Mouse (Mus musculus) c-Kit-positive CD71-negative TER-119-negative erythroid progenitor cells, embryonic 14.5 days (primary cell): ENCODE measurements around the gene AI464131.

Experiments
- DNase-seq: peaks from one replicate; pipeline ENCODE4 v3.0.0-alpha.2; 2013; ENCODE audit warnings: low read depth

The AI464131 gene

DNA sequence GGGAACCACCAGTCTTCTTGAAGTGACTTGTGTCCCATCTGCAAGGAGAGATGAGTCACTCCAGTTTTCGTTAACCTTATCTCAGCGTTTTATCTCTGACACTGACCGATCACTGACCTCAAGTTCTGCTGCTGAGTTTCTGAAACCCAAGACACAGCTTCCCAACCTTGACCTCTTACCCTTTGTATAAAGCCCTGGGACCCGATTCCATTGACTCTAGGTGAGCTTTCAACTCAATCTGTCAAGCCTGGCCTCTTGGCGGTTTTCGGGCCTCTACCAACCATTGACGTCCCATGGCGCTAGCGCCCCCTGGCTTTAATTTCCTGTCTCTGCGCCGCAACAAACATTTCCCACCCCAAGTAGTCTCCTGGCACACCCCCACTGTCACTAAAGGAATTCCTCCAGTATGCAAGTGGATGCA is 2.3 kb upstream of the AI464131 start:
- DNase-seq, result no peak

DNA sequence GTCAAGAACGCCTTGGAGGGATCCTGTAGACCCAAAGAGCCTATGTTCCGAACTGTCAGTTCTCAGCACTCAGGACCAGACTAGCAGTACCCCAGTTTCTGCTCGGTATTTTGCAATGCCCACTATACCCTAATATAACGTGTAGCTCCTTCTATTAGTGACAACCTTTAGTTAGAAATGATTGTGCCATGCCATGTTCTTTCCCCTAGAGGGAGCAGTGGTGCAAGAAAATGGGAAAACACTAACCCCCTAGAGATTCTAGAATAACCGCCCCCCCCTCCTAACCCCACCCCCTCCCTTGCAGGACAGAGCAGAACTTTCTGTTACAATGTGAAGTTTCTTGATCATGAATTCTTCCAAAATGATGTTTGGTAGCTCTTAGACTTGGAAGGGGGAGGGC is 1.4 kb upstream of the AI464131 start:
- DNase-seq, result no peak

GRCm38 (mm10) chr4:41502171-41502940 is 520 bp downstream of the AI464131 start:
- no peak for DNase-seq

- DNase-seq, result no peak
Observed at GRCm38 (mm10) chr4:41500787-41501186, 2.1 kb downstream of the AI464131 start.

- no peak for DNase-seq
Observed at GRCm38 (mm10) chr4:41499619-41500018, 3.3 kb downstream of the AI464131 start.

GRCm38 (mm10) chr4:41498921-41499391 is 3.9 kb downstream of the AI464131 start:
- no peak for DNase-seq

GRCm38 (mm10) chr4:41497995-41498845 is 4.7 kb downstream of the AI464131 start:
- DNase-seq, result no peak

- no peak for DNase-seq
Observed at GRCm38 (mm10) chr4:41497579-41497978, 5.3 kb downstream of the AI464131 start.

DNA sequence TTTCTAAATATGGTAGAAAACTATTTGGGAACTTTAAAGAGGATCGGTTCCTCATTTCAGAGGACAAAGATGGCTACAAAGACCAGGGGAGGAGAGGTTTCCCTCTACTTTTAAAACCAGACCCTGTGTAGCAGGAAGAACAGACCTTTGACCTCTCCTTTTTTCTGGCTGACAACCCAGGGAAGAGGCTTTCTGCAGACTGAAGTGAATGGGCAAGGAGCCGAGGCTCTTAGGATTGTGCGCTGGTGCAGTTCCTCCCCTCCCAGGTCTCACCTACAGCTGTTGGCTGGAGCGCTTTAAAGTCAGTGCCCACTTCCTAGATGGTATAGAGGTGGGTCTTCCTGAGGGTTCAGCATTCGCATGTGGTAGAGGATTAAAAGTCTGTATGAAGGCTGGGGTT is 5.8 kb downstream of the AI464131 start:
- no peak for DNase-seq

- no peak for DNase-seq
Observed at GRCm38 (mm10) chr4:41495850-41496249, 7.0 kb downstream of the AI464131 start.

DNA sequence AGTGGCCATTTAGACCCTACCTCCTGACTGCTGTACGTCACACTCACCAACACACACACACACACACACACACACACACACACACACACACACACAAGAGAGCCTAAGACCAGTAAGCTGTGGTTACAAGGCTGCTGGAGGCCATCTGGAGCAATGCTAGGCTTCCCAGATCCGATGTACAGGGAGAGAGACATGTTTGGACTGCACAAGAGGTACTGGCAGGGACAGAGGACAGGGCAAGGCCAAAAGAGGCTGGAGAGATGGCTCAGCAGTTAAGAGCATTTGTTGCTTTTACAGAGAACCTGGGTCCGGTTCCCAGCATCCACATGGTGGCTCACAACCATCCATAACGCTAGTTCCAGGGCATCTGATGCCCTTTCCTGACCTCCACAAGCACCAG is 7.8 kb downstream of the AI464131 start:
- DNase-seq, result no peak

DNA sequence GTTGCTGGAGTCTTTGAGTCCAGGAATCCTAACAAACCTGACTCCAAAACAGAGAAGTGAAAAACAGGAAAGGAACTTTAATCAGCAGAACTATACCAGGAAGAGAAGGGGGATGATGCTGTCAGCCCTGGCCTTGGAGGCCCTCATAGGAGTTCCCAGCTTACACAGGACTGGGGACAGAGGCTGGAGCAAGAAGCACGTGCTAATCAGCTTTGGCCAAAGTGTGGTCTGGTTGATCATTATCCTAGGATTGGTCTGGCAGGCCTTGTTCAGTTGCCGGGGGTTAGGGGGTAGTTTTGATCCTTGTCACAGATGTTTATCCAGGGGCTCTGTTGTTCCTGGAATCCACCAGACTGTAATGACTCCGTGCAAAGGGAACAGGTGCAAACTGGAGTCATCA is 8.5 kb downstream of the AI464131 start:
- DNase-seq, result no peak

DNA sequence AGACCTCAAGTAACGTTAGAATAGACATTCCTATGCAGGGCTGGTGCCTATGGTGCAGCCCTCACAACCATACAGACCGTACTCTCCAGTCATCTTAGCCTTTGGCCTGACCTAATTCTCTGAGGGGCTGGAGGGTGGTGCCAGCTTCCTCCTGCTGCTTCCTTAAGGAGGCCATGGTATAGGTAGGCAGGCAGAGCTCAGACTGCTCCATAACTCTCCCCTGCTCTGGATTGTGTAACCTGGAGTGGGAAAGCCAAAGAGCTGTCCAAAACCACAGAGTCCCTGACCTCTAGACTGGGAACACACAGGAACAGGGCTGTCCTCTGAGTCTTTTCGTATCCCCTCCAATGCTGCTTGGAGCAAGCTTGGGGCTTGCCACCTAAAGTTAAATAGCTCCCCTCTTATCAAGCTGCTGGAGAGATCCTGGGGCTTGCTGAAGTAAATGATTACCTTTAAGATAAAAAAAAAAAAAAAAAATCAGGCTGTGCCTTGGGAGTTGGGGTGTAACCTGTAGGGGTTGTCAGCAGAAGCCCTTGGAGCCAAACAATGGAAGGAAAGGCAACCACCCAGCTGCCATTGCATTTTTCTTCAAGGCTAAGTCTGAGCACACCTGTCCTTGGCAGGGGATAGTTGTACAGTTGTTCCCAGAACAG is 9.3 kb downstream of the AI464131 start:
- DNase-seq, result no peak

DNA sequence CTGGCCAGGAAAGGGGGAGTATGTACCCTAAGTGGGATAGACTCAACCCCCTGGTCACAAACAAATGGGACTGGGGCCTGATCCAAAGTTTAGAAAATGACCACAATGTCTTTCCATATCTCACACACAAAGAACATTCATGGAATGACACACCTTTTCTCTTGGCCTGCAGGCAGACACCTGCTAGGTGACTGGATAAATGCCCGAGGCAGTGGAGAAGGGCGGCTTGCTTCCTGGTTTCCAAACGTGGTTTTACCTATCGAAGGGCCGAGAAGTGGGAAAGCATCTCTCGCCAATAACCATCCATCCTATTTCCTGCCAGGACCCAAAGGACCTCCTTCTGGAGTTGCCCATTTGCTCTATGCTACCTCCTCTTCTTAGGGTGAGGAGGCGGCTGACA is 9.9 kb downstream of the AI464131 start:
- no peak for DNase-seq

- DNase-seq, result no peak
Observed at GRCm38 (mm10) chr4:41481601-41482017, 21.3 kb downstream of the AI464131 start.

DNA sequence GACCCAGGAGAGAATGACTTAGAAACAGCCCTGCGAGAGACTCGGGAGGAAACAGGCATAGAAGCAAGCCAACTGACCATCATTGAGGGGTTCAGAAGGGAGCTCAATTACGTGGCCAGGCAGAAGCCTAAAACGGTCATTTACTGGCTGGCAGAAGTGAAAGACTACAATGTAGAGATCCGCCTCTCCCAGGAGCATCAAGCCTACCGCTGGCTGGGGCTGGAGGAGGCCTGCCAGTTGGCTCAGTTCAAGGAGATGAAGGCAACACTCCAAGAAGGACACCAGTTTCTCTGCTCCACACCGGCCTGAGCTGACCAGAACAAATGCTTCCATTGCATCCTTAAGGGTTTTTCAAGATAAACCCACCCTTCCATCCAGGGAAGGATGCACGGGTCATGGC is 22.6 kb downstream of the AI464131 start:
- DNase-seq, result no peak

- no peak for DNase-seq
Observed at GRCm38 (mm10) chr4:41479456-41479804, 23.4 kb downstream of the AI464131 start.

DNA sequence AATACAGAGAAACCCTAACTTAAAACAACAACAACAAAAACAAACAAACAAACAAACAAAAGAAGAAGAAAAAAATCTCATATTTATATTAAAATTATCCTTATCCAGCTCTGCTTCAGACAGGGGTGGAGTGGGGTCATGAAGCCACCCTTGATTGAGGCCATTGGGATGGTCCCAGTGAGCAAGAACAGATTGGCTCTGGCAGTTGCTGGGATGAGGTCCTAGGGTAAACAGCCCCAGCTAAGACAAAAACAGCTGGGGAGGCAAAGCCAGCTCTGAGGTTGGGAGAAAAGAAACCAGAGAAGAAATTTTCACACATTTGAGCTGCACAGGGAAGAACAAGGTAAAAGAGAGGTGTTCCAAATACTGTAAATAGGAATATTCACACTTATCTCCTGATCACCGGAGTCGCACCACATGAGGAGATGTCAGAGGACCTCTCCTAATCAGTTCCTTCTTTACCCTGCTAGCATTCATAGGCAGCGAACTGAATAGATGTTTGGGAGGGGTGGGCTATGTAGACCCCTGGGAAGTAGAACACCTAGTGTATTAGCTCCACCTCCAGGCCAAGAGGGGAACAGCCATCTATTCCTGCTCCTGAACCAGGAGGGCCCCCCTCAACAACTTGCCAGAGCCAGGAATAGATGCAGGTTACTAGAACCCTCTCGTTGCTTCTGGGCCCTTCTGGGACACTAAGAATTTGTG is 24.0 kb downstream of the AI464131 start:
- DNase-seq, result no peak

DNA sequence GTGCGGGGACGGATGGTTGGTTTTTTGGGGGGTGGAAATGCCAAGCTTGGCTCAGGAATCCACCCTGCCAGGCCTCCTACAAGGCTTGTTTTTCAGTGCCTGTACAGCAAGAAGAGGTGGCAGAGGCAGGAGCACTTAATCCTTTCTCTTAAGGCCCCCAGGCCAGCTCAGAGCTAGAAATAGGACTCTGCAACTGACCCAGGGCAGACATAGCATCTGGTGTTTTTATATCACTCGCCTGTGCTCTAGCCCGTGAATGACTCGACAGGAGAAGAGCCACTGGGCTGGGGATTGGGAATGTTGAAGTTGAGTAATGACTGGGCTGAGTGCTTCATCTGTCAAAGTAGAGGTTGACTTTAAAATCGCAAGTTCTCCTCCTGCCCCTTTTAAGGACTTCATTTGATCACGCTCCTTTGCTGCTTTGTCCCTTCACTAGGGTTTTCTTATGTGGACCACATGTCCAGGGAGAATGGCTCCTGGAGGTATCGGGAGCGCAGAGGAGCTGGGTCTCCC is 25.2 kb downstream of the AI464131 start:
- DNase-seq, result no peak

GRCm38 (mm10) chr4:41471384-41471689 is 31.5 kb downstream of the AI464131 start:
- no peak for DNase-seq

DNA sequence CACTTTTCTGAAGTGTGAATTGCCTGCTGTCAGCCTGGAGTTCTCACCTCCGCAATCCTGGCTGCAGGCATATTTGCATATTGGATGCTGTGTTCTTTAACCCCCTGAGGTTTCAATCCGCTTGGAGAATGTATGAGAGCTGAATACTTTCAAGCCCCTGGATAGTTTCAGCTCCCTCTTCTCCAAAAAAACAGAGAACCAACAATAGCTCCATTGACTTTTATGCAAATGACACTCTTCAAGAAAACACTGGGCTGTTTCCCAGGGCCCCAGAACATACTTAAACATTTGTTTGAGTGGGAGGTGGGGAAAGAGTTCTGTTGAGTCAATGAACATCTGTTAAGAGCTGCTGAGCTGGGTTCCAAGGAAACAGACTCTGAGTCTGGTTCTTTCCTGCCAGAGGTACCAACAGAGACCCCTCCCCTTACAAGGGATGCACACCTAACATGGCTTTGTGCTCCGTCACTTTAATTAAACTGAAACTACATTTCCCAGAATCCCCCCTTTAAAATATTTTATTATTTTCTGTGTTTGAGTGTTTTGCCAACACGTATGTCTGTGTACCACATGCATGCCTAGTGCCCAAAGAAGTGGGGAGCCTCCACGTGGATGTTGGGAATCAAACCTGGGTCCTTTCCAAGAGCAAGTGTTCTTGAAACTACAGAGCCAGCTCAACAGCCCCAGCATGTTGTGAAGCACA is 32.0 kb downstream of the AI464131 start:
- no peak for DNase-seq
